Mouse (Mus musculus): Measurements from ENCODE around the gene Gpr152.
A peak's percentile ranks its signal among the peaks of the same experiment; 100 is the strongest.

Gpr152 gene

DNA sequence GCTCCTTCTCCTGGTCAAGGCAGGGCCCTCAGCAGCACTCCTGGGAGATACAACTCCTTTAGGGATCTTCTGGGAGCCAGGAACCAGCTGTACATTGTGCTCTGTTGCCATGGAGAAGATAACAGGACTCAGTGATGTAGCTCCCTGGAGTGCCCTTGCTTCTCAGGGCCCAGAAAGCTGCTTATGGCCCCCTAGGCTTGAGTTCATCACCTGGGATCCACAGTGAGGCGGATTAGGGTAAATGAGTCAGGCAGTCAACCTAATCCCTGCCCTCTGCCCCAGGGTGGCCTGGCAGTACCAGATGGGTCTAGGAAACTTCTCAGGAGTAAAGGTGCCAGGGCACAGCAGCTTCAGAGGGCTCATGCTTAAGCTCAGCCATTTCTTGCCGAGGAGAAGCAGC lies at the start of gene Gpr152:
TSS of gene Gpr152 (plus strand) at position 342 of the 400 bp plus-strand sequence.
- DNase-seq (ENCODE audit: low spot score), result no peak

DNA sequence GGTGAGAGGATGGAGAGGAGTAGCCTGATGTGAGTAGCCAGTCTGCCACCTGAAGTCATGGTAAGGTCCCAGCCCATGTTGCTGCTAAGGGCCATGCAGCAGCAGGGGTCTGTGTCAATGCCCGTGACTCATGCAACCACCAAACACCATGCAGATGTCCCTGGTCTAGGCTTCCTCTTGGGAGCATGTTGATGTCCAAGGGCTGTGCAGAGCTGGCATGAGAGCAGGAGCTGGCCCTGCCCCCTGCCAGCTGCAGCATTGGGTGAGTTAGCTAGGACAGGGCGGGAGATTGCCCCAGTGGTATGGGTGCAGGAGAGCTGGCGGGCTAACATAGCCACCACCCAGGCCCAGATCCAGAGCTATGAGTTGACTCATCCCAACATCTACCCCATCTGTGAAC lies 49.1 kb upstream of the Gpr152 start:
- DNase-seq (ENCODE audit: low spot score), result no peak

DNA sequence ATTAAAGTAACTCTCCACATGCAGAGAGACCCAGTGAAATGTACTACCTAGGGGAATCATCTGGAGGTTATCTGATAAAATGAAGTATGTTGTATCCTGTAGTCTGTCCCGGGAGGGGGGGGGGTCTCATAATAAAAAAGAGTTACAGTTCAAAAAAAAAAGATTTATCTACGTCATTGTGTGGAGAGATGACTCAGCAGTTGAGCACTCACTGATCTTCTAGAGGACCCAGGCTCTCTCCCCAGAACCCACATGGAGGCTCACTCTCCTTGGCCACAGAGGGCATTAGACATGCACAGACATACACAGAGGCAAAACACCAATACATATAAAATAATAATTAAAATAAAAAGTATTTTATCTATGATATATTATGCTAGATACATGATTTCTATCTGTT lies 48.2 kb upstream of the Gpr152 start:
- no peak for DNase-seq (ENCODE audit: low spot score)

DNA sequence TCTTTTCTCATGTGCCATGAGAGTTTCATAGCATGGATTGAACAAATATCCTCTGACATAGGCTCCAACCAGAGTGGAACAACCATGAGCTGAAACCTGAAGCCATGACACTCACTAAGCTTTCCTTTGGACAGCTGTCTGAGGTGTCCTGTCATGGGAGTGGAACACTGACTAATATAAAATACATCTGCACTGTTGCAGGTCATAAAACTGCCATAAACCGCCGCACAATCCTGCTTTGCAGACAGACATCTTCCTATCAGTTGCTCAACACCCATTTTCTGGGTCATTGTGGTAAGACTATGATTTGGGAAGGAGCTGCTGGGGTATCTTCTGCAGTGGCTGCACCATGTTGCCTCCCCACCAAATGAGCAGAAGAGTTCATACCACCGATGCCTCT lies 46.8 kb upstream of the Gpr152 start:
- DNase-seq (ENCODE audit: low spot score), result no peak

DNA sequence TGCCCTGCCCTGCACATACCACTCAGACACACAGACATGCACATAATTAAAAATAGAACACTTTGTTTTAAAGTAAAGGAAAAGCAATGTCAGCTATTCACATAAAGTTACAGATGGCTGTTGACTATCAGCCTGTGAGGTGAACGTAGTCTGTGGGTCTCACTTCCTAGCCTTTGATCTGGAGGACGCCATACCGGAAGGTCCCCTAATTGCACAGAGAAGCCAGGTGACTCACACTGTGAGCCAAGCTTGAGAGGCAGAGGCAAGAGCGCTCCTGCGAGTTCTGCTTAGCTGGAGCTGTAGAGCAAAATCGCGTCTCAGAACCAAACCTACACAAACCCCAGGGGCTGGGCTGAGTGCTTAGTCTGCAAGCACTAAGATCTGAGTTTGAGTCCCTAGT lies 45.8 kb upstream of the Gpr152 start:
- DNase-seq (ENCODE audit: low spot score), result no peak

DNA sequence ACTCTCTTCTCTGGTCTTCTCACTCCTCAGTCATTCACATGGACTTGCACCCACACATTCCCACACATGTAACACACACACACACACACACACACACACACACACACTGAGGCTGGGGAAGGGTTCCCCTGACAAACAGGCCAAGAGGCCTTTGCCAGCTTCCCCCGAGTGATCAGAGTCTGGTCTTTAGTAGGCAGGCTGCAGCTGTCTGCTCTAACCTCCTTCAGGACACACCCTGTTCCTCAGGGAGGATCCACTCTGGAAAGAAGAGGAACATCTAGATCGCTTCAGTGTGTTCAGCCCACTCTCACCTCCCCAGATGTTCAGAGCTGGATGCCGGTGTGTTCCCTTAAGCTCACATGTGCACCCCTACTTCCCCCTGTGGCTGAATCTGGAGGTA lies 45.2 kb upstream of the Gpr152 start:
- peak; percentile 35 for DNase-seq (ENCODE audit: low spot score)

DNA sequence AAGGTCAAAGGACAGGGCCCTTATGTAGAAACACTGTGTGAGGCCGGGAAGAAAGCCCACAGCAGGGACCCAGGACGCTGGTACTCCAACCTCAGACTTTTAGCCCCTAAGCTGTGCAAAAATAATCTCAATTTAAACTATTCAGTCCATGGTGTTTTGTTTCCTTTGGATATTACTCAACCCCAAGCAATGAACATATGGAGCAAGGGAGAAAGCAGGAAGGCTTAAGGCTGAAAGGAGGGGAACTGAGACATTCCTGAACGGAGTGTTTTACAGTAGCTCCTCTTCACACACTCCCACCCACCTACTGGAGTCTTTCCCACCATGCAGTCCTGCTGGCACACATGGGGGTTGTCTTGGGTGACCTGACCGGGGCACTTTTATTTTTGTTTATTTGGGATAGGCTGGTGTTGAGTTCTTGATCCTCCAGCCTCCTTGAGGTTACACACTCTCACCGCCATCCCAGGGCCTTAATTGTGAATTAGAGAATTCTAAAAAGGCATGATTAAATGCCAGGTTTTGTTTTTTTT lies 44.7 kb upstream of the Gpr152 start:
- peak; percentile 37 for DNase-seq (ENCODE audit: low spot score)

DNA sequence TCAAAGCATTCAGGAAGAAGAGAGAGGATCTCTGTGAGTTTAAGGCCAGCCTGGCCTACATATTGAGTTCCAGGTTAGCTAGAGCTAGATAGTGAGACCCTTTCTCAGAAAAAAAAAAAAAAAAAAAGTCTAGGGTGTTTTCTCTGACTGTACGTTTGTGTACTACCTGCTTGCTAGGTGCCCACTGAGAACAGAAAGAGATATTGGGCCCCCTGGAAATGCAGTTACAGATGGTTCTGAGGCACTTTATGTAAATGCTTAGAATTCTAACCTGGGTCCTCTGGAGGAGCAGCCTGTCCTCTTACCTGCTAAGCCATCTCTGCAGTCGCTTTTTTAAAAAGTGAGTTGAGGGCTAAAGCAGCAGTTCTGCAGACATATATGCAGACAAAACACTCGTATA lies 43.8 kb upstream of the Gpr152 start:
- DNase-seq (ENCODE audit: low spot score), result no peak

DNA sequence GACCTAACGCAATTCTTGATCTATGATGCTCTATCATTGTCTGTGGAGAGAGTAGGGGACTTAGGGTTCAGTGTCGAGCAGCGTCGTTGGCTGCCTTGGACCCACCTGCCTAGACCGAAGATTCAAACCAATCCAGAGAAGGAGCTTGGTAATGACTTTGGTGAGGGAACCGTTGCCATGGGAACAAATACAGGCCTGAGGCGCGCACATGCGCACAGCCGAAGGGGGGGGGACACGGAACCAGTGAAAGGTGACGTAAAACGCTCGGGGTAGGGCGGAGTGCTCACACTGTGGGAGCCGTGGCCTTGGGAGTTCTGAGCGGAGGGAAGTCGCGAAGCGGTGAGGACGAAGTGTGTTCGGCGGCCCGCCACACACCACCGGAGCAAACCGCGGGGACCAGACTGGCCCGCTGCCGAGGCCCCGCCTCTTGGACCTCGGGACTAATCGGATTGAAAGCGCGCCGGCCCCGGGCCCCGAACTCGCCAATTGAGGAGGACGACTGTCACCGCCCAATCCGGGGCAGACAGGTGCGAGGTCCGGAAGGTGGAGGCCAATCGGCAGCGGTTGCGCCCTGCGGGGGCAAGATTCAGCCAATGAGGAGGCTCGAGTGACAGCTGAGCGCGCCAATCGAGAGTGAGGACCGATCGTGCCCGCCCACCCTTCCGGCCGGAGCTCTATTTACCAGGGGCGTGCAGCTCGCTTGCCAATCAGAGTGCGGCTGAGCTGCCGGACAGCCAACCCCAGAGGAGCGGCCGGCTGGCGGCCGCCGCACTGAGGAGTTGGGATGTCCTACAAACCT lies 42.7 kb upstream of the Gpr152 start, which contains the start of gene Cdk2ap2:
TSS of gene Cdk2ap2 (plus strand) at position 541 of the 799 bp plus-strand sequence.
- DNase-seq (ENCODE audit: low spot score), result peak; percentile 99

DNA sequence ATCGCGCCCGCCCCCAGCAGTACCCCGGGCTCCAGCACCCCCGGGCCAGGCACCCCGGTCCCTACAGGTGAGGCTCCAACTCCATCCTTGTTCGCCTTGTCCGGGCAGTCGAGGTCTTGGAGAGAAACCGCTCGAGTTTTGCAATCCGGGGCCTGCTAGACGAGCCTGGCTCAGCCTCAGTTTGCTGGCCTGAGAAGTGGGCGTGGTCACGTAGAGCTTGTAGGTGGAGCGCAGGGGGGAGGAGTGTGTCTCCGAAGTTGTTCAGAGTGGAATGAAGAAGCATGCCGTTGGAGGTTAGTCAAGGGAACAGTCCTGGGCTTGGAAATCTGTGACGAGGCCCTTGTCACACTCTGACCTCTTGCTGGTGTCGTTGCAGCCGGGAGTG lies 42.2 kb upstream of the Gpr152 start:
- peak; percentile 96 for DNase-seq (ENCODE audit: low spot score)

DNA sequence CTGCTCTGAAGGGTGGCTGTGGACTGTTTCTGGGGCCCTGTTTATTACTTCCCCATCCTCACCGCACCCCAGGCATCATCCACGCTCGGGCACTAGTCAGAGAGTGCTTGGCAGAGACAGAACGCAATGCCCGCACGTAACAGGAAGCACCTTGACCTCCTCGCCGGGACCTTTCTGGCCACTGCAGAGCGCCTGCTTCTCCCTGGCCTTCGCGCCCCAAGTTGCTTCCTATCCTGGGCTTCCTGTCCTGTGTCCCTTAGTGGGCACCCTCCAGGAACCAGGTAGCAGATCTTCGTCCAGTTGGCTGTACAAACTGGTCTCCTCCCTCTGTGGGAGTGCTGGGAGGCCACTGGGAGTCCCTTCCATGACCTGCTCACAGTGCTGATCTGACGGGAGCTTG lies 41.2 kb upstream of the Gpr152 start:
- no peak for DNase-seq (ENCODE audit: low spot score)

DNA sequence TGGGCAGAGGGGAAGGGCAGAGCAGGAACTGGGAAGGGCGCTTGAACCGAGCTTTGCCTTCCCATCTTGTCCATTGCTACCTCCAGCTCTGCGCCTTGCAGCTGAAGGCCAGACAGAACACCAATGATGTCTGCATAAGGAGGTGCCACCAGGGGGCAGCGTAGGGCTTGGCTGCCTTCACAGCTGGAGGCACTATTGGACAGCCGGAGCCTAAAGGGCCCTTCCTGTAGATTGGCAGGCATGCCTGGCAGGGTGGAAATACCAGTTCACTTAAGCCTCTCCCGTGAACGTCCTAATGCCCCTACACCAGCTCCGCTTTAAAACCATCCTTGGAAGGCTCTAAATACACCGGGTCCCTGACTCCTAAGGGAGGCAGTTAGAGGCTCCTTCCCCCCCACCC lies 40.5 kb upstream of the Gpr152 start:
- peak; percentile 98 for DNase-seq (ENCODE audit: low spot score)

DNA sequence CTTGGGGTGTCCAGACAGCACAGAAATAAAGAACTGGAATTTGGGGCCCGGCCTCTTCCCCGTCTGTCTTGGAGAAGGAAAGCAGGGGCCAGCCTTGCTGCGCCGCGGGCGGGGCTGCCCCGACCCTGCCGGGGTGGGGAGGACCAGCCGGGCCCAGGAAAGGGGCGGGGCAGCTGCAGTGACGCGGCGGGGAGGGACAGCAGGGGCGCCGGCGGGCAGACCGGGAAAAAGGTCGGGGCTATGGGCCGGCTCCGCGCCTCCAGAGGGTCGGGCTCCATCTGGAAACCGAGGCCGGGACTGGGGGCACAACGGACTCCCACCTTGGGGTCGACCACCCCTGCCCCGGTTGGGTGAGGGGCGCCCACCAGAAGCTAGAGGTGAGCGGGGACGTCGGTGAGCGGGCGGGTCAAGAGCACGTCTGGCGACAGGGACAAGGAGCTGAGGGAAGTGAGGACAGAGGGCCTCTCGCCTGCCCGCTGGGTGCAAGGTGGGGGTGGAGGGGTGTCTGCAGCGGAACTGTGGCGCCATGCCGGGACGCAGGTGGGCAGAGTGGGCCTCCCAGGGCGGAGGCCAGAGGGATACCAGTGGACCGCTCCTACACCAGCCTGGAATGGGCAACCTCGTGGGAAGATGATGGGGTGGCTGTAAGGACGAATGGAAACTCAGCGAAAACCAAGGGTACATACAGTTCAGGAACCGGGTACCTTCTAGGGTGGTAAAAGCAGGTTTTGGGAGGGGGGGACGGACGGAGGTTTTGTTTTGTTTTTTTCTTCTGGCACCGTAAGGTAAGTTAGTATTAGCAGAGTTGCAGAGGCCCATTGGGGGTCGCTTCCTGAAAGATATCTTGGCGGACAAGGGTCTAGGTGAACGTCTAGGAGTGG lies 39.5 kb upstream of the Gpr152 start, which contains the start of gene Pitpnm1:
TSS of gene Pitpnm1 (plus strand) at position 162 of the 881 bp plus-strand sequence.
- DNase-seq (ENCODE audit: low spot score), result peak; percentile 74

DNA sequence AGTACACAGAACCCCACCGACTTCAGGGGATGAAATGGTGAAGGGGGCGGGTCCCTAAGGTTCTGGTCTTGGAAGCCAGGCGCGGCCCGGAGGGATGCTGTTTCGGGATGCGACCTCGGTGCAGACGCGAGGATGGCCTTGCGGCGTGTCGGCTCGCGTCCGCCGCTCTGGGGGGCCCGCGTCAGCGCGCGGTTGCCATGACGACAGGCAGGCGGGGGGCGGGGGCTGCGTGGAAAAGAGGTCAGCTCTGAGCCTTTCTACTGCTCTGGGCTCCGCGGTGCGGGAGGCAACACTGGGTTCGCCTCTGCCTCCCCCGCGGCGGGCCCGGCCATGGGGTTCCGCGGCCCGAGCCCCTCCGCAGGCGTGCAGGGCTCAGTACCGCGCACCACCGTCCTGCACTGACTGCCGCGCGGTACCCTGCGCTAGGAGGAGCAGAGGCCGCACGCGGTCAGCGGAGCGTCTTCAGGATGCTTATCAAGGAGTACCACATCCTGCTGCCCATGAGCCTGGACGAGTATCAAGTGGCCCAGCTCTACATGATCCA lies 38.8 kb upstream of the Gpr152 start:
- DNase-seq (ENCODE audit: low spot score), result no peak

DNA sequence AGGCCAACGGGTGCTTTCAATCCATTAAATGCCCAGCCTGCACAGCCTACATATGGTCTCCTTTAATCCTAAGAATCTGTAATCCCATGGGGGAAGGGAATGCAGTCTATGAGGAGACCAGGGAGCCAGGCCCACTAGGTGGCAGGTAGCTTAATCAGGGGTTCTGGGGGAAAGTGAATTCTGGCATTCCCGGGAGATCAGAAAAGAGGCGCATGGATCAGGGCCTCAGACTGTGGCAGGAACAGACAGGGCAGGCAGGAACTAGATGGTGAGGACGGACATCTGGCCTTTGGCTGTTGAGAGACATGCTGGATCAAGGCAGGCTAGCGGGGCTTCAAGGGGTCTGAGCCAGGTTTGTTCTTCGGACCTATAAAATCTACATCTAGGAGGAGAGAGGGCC lies 38.1 kb upstream of the Gpr152 start:
- no peak for DNase-seq (ENCODE audit: low spot score)

DNA sequence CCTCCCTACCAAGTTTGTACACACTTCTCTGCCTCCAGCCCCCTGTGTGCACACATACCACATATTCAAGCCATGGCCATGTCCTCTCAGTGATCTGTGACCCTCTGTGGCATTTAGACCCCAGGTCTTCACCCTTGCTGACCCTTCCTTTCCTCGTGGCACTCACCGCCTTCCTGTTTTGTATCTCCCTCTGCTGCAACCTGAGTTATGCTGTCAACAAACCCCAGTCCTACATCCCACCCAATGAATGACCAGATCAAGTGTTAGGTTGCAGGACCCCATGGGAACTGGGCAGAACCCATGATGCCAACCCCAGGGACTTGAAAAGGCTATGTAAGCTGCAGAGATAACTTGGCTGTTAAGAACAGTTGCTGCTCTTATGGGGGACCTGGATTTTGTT lies 37.5 kb upstream of the Gpr152 start:
- DNase-seq (ENCODE audit: low spot score), result no peak

DNA sequence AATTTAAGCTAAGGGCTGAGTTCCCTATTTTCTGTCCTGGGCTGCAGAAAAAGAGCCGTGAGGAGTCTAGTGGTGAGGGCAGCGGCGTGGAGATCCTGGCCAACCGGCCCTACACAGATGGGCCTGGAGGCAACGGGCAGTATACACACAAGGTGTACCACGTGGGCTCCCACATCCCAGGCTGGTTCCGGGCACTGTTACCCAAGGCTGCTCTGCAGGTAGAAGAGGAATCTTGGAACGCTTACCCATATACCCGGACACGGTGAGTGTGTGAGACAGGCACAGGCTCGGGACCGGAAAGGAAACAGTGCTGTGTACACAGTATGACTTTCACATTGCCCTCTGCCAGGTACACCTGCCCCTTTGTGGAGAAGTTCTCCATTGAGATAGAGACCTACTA lies 37.0 kb upstream of the Gpr152 start:
- no peak for DNase-seq (ENCODE audit: low spot score)

DNA sequence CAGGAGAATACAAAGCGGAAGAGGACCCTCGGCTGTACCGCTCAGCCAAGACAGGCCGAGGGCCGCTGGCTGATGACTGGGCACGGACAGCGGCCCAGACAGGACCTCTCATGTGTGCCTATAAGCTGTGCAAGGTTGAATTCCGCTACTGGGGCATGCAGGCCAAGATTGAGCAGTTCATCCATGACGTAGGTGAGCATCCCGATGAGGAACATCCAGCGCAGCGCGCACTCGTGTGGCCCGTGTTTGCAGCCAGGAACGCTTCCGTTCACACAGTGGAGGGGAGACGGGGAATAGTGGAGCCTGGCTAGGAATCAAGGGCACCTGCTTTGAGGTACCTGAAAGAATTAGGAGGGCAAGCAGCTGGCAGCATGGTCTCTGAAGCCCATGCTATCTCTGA lies 36.3 kb upstream of the Gpr152 start:
- no peak for DNase-seq (ENCODE audit: low spot score)

DNA sequence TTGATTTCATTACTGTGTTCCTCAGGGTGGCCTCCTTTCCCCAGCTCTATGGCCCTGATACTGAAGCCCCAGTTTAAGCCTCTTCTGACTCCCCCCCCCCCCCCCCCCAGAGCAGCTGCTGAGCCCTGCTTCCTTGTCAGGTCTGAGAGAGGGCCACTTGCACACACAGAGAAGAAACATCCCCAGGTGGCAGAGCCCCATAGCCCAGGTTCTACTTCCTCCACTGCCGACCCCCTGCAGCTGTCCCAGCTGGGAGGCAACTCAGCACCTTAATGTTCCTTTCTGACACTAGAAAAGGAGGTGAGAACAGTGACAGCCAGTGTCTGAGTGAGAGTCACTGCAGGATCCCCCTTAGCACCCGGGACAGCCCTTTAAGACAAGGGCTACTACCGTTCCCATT lies 35.8 kb upstream of the Gpr152 start:
- no peak for DNase-seq (ENCODE audit: low spot score)

DNA sequence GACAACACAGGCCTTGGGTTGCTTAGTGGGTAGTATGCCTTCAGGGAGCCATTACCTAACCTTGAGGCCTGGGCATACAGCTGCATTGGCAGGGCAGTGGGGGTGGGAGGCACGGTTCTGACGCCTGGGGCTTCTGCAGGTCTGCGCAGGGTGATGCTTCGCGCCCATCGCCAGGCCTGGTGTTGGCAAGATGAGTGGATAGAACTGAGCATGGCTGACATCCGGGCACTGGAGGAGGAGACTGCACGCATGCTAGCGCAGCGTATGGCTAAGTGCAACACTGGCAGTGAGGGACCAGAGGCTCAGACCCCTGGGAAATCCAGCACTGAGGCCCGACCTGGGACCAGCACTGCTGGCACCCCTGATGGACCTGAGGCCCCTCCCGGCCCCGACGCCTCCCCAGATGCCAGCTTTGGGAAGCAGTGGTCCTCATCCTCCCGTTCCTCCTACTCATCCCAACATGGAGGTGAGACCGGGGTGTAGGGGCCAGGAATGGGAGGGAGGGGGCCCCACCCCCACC lies 34.9 kb upstream of the Gpr152 start:
- DNase-seq (ENCODE audit: low spot score), result no peak

DNA sequence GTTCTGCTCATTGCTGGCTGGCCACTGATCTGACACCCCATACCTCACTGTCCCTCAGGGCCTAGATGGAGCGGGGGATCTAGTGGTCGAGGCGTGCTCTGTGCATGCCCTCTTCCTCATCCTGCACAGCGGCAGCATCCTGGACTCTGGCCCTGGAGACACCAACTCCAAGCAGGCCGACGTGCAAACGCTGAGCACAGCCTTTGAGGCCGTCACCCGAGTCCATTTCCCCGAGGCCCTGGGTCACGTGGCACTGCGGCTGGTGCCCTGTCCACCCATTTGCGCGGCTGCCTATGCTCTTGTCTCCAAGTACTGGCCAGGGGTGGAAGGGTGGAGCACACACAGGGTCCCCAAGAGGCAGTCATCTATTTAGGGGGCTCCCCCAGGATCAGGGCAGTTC lies 32.9 kb upstream of the Gpr152 start:
- DNase-seq (ENCODE audit: low spot score), result no peak

DNA sequence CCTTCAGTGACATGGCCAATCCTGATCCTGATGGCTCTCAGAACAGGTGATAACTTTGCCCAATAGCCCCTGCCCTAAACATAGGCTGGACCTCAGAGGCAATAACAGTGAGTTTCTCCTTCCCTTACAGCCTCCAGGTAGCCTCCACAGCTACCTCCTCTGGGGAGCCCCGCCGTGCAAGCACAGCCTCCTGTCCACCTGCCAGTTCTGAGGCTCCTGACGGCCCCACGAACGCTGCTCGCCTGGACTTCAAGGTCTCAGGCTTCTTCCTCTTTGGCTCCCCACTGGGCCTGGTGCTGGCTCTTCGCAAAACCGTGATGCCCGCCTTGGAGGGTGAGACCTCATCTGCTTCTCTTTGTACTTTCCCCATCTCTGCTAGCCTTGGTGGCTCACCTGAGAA lies 31.1 kb upstream of the Gpr152 start:
- DNase-seq (ENCODE audit: low spot score), result no peak

Data from adipocyte (in vitro differentiated cells).